Mouse (Mus musculus) heart, adult 9 months (tissue): ENCODE measurements at regions not wholly inside any gene's neighbourhood (a gene's known extent, or its start where the extent isn't known, plus 50 kb on each side); places are given as distances from the start of the nearest gene placed in this dataset.

Experiments
- DNase-seq, 2 experiments: peaks; one replicate each; pipeline ENCODE4 v3.0.0; 2022; ENCODE audit warnings: low spot score in 2 of 2

DNA sequence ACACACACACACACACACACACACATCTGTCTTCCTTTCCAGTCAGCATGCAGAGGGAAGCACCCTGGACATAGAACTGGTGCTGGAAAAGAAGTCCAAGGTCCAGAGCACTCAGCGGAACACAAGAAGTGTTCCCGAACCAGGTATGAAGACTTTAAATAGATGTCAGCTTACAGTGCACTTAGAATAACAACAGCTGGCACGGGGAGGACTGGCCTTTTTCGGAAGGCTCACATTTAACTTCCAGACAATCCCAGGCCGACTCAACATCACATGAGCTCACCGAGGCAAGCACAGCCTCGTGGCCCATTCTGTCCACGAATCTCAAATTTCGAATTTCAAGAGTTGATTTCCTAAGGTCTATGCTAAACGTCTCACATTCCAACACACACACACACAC lies 70.9 kb upstream of the Slc25a33 start:
- DNase-seq: no peak

DNA sequence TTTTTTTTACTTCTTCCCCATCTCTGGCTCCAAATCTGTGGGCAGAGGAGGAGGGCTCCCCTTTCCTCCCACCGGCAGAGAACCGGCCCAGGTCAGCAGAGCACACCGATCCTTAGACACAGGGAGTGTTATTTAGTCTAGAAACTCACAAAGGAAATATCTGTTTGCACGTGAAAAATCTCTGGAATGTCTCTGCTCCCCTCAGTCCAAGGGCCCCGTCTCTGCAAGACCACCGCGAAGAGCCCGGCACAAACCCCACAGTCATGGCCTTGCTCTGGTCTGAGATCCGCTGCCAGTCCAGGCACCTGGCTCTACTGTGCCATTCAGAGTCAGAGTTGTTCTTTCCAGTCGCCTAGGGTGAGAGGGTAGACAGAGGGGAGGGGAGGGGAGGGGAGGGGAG lies 69.7 kb upstream of the Slc25a33 start:
- no peak for DNase-seq

- DNase-seq: peak in 1 of 2 experiments; percentile 37
These were observed 68.8 kb upstream of the Slc25a33 start for GRCm38 (mm10) chr4:149842906-149843305.

- DNase-seq: no peak
These were observed 67.8 kb upstream of the Slc25a33 start for GRCm38 (mm10) chr4:149841856-149842255.

DNA sequence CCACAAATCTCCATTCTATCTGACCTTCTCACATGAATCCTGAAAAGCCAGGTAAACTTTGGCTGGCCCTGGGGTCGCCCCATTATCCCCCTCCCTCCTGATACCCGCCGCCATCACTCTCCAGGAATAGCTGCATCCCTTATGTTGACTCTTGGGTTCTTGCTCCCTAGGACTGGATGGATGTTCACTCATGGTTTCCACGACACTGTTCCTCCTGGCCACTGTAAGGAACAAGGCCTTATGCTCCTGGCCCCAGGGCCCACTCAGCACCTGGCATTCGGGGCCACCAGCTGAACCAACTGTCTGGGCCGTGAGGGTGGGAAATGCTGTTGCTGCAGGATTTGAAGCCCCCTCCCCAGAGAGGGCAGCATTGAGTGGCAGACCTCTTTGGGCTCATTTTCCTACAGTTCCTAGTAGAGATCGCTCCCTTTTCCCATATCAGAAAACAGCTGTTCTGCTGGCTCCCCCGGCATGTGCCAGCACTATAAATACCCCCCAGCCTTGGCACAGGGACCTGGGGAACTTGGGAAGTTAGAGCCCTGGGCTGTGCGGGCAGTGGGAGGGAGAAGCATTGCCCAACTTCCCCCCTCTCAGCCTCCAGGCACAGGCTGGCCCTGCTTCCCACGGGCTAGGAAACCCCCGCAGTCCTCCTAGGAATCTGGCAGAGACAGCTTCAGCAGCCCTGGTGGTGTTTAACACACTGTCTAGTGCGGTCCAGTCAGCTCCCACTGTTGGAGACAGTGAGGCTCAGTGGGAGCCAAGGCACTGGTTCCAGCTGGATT lies 66.6 kb upstream of the Slc25a33 start:
- DNase-seq: peak; percentile 80 to 81

GRCm38 (mm10) chr4:149838682-149839081 lies 64.6 kb upstream of the Slc25a33 start:
- peak in 1 of 2 experiments; percentile 64 for DNase-seq

- DNase-seq: no peak
These were observed 60.6 kb upstream of the Slc25a33 start for GRCm38 (mm10) chr4:149834646-149835156.

GRCm38 (mm10) chr4:149832446-149833101 lies 58.5 kb upstream of the Slc25a33 start:
- no peak for DNase-seq

GRCm38 (mm10) chr4:149830551-149831192 lies 56.6 kb upstream of the Slc25a33 start:
- DNase-seq: peak; percentile 78 to 82

GRCm38 (mm10) chr4:149829964-149830363 lies 55.9 kb upstream of the Slc25a33 start:
- no peak for DNase-seq

DNA sequence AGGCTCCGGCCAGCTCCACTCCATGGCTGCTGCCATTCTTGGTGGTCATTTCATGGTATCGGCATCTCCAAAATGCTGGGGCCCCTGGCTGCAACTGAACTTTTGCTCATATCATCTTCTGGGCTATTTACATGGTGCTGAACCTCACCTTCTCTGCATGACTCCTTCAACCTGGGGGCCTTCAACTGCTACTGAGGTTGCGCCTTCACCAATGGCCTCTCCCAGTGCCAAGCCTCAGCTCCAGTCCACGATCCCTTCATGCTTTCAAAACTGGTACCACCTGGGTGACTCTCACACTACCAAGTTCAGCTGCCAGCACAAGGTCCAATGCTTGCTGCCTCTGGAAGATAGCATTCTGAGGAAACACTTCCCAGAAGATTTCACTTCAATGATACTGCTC lies 53.7 kb upstream of the Slc25a33 start:
- DNase-seq: no peak
